11 mouse cellular contexts compared by ENCODE assay signal in the genomic region with DNA sequence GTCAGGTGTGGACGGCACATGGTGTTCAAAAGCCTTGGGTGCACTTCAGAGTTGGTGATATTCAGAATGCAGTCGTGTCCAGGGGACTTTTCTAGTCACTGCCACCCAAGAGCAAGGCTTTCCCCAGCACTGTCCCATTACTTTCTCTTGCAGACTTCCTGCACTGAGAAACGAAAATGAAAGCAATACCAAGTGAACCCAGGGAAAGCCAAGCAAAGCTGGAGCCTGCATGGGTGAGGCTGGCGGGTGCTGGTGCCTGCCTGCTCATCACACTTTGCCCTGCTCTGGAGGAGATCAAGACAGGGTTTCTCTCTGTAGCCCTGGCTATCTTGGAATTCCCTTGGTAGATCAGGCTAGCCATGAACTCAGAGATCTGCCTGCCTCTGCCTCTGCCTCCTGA. TPM values are rescaled to one million over a fixed set of nuclear protein-coding genes. Genes with fewer than 3 reads are reported as not detected.
DNase-seq lines count a peak whose midpoint lies in the region; ATAC-seq and TF ChIP-seq lines count a peak whose summit lies in the region.
"Had no signal": no experiment of that assay in that cellular context is flagged by ENCODE, and none has a peak within 500 bp of the region (broad histone marks: within the 10 kb centered on the region; RNA-seq: fewer than 3 reads in every experiment).

No protein-coding gene starts in this region.

- no peak for TF ChIP-seq POLR2A in CH12.LX (IDR thresholded peaks at IDR 0.05; ENCODE audit: low read depth, low read length)

- H3K79me2 ChIP-seq in CH12.LX (replicated peaks; ENCODE audit: control insufficient read depth, extremely low read depth, insufficient read depth, poor library complexity, severe bottlenecking) = peaks cover 18% of the 10 kb centered on the region

- in situ Hi-C loops in CH12.LX (cut with MboI; ENCODE audit: low pct_ligation_motif_present, low pct_unique_long_range_greater_than_20kb, low sequenced_read_pairs) = no loop called here

- dilution Hi-C loops in CH12.LX (cut with MboI; ENCODE audit: extremely low pct_ligation_motif_present, extremely low pct_unique_long_range_greater_than_20kb, low sequenced_read_pairs) = no loop called here

- H3K36me3 ChIP-seq in CH12.LX (replicated peaks in 1 of 2; ENCODE audit: control insufficient read depth in 1 of 2, insufficient read depth in 1 of 2, low read length in 1 of 2) = peaks cover 31 to 63% of the 10 kb centered on the region in 2 experiments
- peaks cover 68% of the 10 kb centered on the region for H3K36me3 ChIP-seq in liver, embryonic 13.5 days

- ATAC-seq in liver, embryonic 13.5 days (ENCODE audit: low read depth) = no peak
- ATAC-seq: hindbrain, embryonic 16.5 days had no signal

- DNase-seq in kidney, adult 9 months = peak; percentile 37
- DNase-seq in kidney, postnatal 14 days = no peak
- DNase-seq in 416B (ENCODE audit: low read depth) (peak; percentile 43), CH12.LX (ENCODE audit: extremely low read depth) (peak; percentile 30)
- DNase-seq in liver, embryonic 13.5 days = no peak
- DNase-seq in ovary, postnatal 14 days (ENCODE audit: low spot score) = no peak
- DNase-seq in embryo, embryonic 10.5 days (ENCODE audit: low spot score) = no peak
- DNase-seq: retina, postnatal 1 day had no signal

- peak overlapping the region; percentile 68 for H3K27ac ChIP-seq in CH12.LX (ENCODE audit: insufficient read depth, low read depth)
- peak overlapping the region; percentile 53 for H3K27ac ChIP-seq in liver, embryonic 13.5 days
- H3K27ac ChIP-seq: stomach, embryonic 15.5 days had no signal

- no peak for TF ChIP-seq EP300 in CH12.LX (IDR thresholded peaks at IDR 0.05; ENCODE audit: low read length)

- H3K4me1 ChIP-seq in CH12.LX (ENCODE audit: control insufficient read depth in 1 of 2, insufficient read depth in 2 of 2) = peaks cover 17 to 32% of the 10 kb centered on the region in 2 experiments
- peaks cover 57% of the 10 kb centered on the region for H3K4me1 ChIP-seq in liver, embryonic 13.5 days (replicated peaks)

- H3K4me3 ChIP-seq in CH12.LX (replicated peaks in 1 of 3; ENCODE audit: low read depth in 2 of 3, low read length in 2 of 3, poor library complexity in 1 of 3) = peak overlapping the region in 1 of 3 experiments; percentile 17
- no peak overlapping the region for H3K4me3 ChIP-seq in liver, embryonic 13.5 days (replicated peaks)
- H3K4me3 ChIP-seq: myocyte; stomach, embryonic 15.5 days had no signal

- H3K9me3 ChIP-seq in CH12.LX (replicated peaks; ENCODE audit: low read length) = no peaks in the 10 kb centered on the region
- no peaks in the 10 kb centered on the region for H3K9me3 ChIP-seq in liver, embryonic 13.5 days (replicated peaks)
- H3K9me3 ChIP-seq: stomach, embryonic 15.5 days had no signal

- 72% methylated on average over 4 of the region's 4 CpGs for WGBS in liver, embryonic 13.5 days (ENCODE audit: insufficient replicate concordance)

- no peak for TF ChIP-seq CTCF in CH12.LX (conservative IDR thresholded peaks at IDR 0.05 in 1 of 2, IDR thresholded peaks at IDR 0.05 in 1 of 2; ENCODE audit: low read depth in 2 of 2, low read length in 2 of 2)

- no peaks in the 10 kb centered on the region for H3K27me3 ChIP-seq in CH12.LX (replicated peaks)
- H3K27me3 ChIP-seq in liver, embryonic 13.5 days = no peaks in the 10 kb centered on the region
- H3K27me3 ChIP-seq: stomach, embryonic 15.5 days had no signal

- no peak overlapping the region; the same call in 1 of the 2 replicates for H3K4me2 ChIP-seq in CH12.LX (ENCODE audit: insufficient read depth, low read depth, poor library complexity, severe bottlenecking)
- peak overlapping the region; percentile 17; the same call in 1 of the 2 replicates for H3K4me2 ChIP-seq in liver, embryonic 13.5 days
- H3K4me2 ChIP-seq: stomach, embryonic 15.5 days had no signal

- no peak for TF ChIP-seq RAD21 in CH12.LX (IDR thresholded peaks at IDR 0.05; ENCODE audit: low read depth, low read length)

- no peak overlapping the region for H3K9ac ChIP-seq in CH12.LX (ENCODE audit: insufficient read depth, low read depth)
- no peak overlapping the region; the same call in 1 of the 2 replicates for H3K9ac ChIP-seq in liver, embryonic 13.5 days
- H3K9ac ChIP-seq: stomach, embryonic 15.5 days had no signal

TF ChIP-seq in CH12.LX, 34 proteins besides CTCF, POLR2A, EP300 and RAD21:
- TF ChIP-seq IRF4 (IDR thresholded peaks at IDR 0.05; ENCODE audit: low read depth, low read length) = peak; percentile 56
- no peak for TF ChIP-seq ZKSCAN1 (IDR thresholded peaks at IDR 0.05; ENCODE audit: borderline replicate concordance, low read depth, low read length)

RNA-seq across cellular contexts. Expression of gene Keap1, which starts 3.8 kb away (rescaled TPM):
- total RNA-seq in CH12.LX (2012; rRNA removed) (41.7 and 42.8 TPM in 2 replicates), CH12.LX (2014; rRNA removed) (16.2 and 18.4 TPM in 2 replicates)
- polyA plus RNA-seq in CH12.LX (2012; ENCODE audit: insufficient read length, low read depth) = 30.0 and 31.2 TPM in 2 replicates
- polyA plus RNA-seq in liver, embryonic 13.5 days (2015; fragmentation: Nextera tagmentation; extraction: Ambion mirVana) = 31.9 TPM in 2 replicates

RNA-seq across cellular contexts. Expression of gene S1pr5, which starts 12.9 kb away (rescaled TPM):
- total RNA-seq in CH12.LX (2012; rRNA removed) (not detected in 2 replicates), CH12.LX (2014; rRNA removed) (not detected in 2 replicates)
- polyA plus RNA-seq in CH12.LX (2012; ENCODE audit: insufficient read length, low read depth) = not detected in 2 replicates
- polyA plus RNA-seq in liver, embryonic 13.5 days (2015; fragmentation: Nextera tagmentation; extraction: Ambion mirVana) = 0.03 and 0.10 TPM in 2 replicates

RNA-seq across cellular contexts. Expression of gene Atg4d, which starts 29.8 kb away (rescaled TPM):
- total RNA-seq in CH12.LX (2012; rRNA removed) = 13.5 and 14.3 TPM in 2 replicates
- total RNA-seq in CH12.LX (2014; rRNA removed) = 10.3 and 10.9 TPM in 2 replicates
- polyA plus RNA-seq in CH12.LX (2012; ENCODE audit: insufficient read length, low read depth) = 7.7 and 9.4 TPM in 2 replicates
- 85.5 and 86.2 TPM in 2 replicates for polyA plus RNA-seq in liver, embryonic 13.5 days (2015; fragmentation: Nextera tagmentation; extraction: Ambion mirVana)

RNA-seq across cellular contexts. Expression of gene Kri1, which starts 52.4 kb away (rescaled TPM):
- 55.5 and 62.6 TPM in 2 replicates for total RNA-seq in CH12.LX (2012; rRNA removed)
- 28.8 and 29.0 TPM in 2 replicates for total RNA-seq in CH12.LX (2014; rRNA removed)
- 57.1 and 64.9 TPM in 2 replicates for polyA plus RNA-seq in CH12.LX (2012; ENCODE audit: insufficient read length, low read depth)
- polyA plus RNA-seq in liver, embryonic 13.5 days (2015; fragmentation: Nextera tagmentation; extraction: Ambion mirVana) = 9.9 and 10.3 TPM in 2 replicates

RNA-seq across cellular contexts. Expression of gene Cdkn2d, which starts 55.9 kb away (rescaled TPM):
- 9.7 and 12.6 TPM in 2 replicates for total RNA-seq in CH12.LX (2012; rRNA removed)
- total RNA-seq in CH12.LX (2014; rRNA removed) = 7.1 and 7.3 TPM in 2 replicates
- polyA plus RNA-seq in CH12.LX (2012; ENCODE audit: insufficient read length, low read depth) = 2.2 and 2.9 TPM in 2 replicates
- polyA plus RNA-seq in liver, embryonic 13.5 days (2015; fragmentation: Nextera tagmentation; extraction: Ambion mirVana) = 104 and 105 TPM in 2 replicates

Comparison
In these comparisons a context has a peak if more than half of its experiments do, and no peak if none do; other contexts are left out.
1. DNase-seq: peak in kidney, adult 9 months (single experiment), 416B (single experiment) and CH12.LX (single experiment); none in kidney, postnatal 14 days (single experiment), liver, embryonic 13.5 days (single experiment), ovary, postnatal 14 days (single experiment) and embryo, embryonic 10.5 days (single experiment).